Mouse (Mus musculus) forebrain, embryonic 14.5 days (tissue): ENCODE results near the gene Dusp18. TPM values are rescaled to one million over a fixed set of nuclear protein-coding genes. Genes with fewer than 3 reads are reported as not detected.

ENCODE experiments used
- polyA plus RNA-seq: library from polyadenylated mRNA; unstranded; fragments of >200 nt; fragmentation: Nextera tagmentation; extraction: Ambion mirVana; gene quantifications from 2 replicates; pipeline ENCODE4 v1.2.1, GENCODE M21; 2014

Dusp18 gene
- polyA plus RNA-seq, 1 experiment from 2014 or later = 29.3 TPM

Other genes starting within 250 kb of the Dusp18 start
- 25.1 and 29.8 TPM in 2 replicates for gene Morc2a, start 246.0 kb upstream of the Dusp18 start, polyA plus RNA-seq
- gene Osbp2, start 31.3 kb upstream of the Dusp18 start, polyA plus RNA-seq = 7.4 and 11.1 TPM in 2 replicates
- gene 4921536K21Rik, start 142 bp upstream of the Dusp18 start, polyA plus RNA-seq = 0.16 and 0.36 TPM in 2 replicates
- 8.0 and 10.6 TPM in 2 replicates for gene Slc35e4, start 19.4 kb downstream of the Dusp18 start, polyA plus RNA-seq
- gene Tcn2, start 36.9 kb downstream of the Dusp18 start, polyA plus RNA-seq = 19.7 TPM in 2 replicates
- 55.2 and 61.5 TPM in 2 replicates for gene Pes1, start 68.7 kb downstream of the Dusp18 start, polyA plus RNA-seq
- not detected in 2 replicates for gene 4930556J24Rik, start 81.5 kb downstream of the Dusp18 start, polyA plus RNA-seq
- 1.6 and 2.0 TPM in 2 replicates for gene Gal3st1, start 88.4 kb downstream of the Dusp18 start, polyA plus RNA-seq
- not detected in 2 replicates for gene Sec14l4, start 136.2 kb downstream of the Dusp18 start, polyA plus RNA-seq
- gene Sec14l3, start 169.6 kb downstream of the Dusp18 start, polyA plus RNA-seq = 0.52 and 1.1 TPM in 2 replicates
- gene Mtfp1, start 200.2 kb downstream of the Dusp18 start, polyA plus RNA-seq = 6.7 and 7.8 TPM in 2 replicates
- gene Sec14l2, start 228.2 kb downstream of the Dusp18 start, polyA plus RNA-seq = 1.1 and 1.4 TPM in 2 replicates
- 44.3 and 45.5 TPM in 2 replicates for gene Rnf215, start 240.0 kb downstream of the Dusp18 start, polyA plus RNA-seq